Mouse (Mus musculus) stomach, embryonic 15.5 days (tissue): ENCODE results near the gene Ggt6. TPM values are rescaled to one million over a fixed set of nuclear protein-coding genes. Genes with fewer than 3 reads are reported as not detected.

Experiments used
- ATAC-seq: fragments of 200-750 bp; cut with Nextera tagmentation; 2 replicates; pipeline ENCODE4 v1.8.0; 2017; ENCODE audit warnings: low read depth, moderate number of reproducible peaks, moderate TSS enrichment; ENCODE audit not compliant: insufficient read depth, low FRiP score
- H3K27ac ChIP-seq: fragments of 300-500 bp; sonication (generic); 2 replicates; pipeline ENCODE4 v1.5.1; 2015; ENCODE audit warnings: mild to moderate bottlenecking, inconsistent platforms
- H3K27me3 ChIP-seq: fragments of 300-500 bp; sonication (generic); replicated peaks from 2 replicates; pipeline ENCODE4 v1.6.1; 2015; ENCODE audit warnings: inconsistent platforms
- H3K36me3 ChIP-seq: fragments of 300-500 bp; sonication (generic); 2 replicates; pipeline ENCODE4 v1.6.1; 2015; ENCODE audit warnings: inconsistent platforms
- H3K4me1 ChIP-seq: fragments of 300-500 bp; sonication (generic); 2 replicates; pipeline ENCODE4 v1.6.1; 2015; ENCODE audit warnings: inconsistent platforms
- H3K4me2 ChIP-seq: fragments of 300-500 bp; sonication (generic); 2 replicates; pipeline ENCODE4 v1.6.1; 2015; ENCODE audit warnings: mild to moderate bottlenecking, inconsistent platforms
- H3K4me3 ChIP-seq: fragments of 300-500 bp; sonication (generic); replicated peaks from 2 replicates; pipeline ENCODE4 v1.5.1; 2015; ENCODE audit warnings: inconsistent platforms
- H3K9ac ChIP-seq: fragments of 300-500 bp; sonication (generic); 2 replicates; pipeline ENCODE4 v1.6.1; 2015; ENCODE audit warnings: inconsistent platforms
- H3K9me3 ChIP-seq: fragments of 300-500 bp; sonication (generic); 2 replicates; pipeline ENCODE4 v1.6.1; 2016; ENCODE audit warnings: inconsistent platforms
- WGBS: fragments of 180-500 bp; shearing (Covaris S2); methylation state at CpG from one replicate; pipeline ENCODE4 v1.1.7; 2015; 5-methylcytosine and 5-hydroxymethylcytosine counted together
- microRNA-seq: library from miRNA; unstranded; fragments of <30 nt; microRNA quantifications from one replicate; pipeline ENCODE4, GENCODE M21; 2016
- polyA plus RNA-seq: library from polyadenylated mRNA; unstranded; fragments of >200 nt; fragmentation: Nextera tagmentation; extraction: Ambion mirVana; gene quantifications from 2 replicates; pipeline ENCODE4 v1.2.1, GENCODE M21; 2015

Ggt6 gene
- polyA plus RNA-seq, 1 experiment from 2014 or later = 4.7 TPM

DNA sequence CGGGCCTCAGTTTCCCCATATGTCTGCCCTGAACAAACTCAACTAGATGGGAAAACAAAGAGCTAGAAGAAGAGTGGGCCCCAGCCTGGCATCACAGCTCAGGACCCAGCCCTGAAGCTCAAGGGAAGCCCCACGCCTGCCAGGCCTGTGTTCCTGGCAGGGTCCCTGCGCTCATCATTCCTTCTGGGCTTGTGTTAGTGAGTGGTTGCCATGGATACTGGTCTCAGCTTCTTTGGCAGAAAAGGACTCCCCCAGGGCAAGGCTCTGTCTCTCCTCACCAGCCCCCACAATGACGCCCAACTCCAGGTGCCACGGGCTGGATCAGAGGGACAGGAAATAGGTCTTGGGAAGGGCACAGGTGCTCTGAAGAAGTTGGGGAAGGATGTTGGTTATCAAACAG, 49.8 kb downstream of the Ggt6 start:
- Histone ChIP-seq H3K4me3 (no peak overlapping the region), H3K36me3 (no peaks in the 10 kb centered on the region), H3K27ac (no peak overlapping the region), H3K4me2 (no peak overlapping the region), H3K4me1 (peaks cover 11% of the 10 kb centered on the region), H3K9me3 (no peaks in the 10 kb centered on the region), H3K9ac (no peak overlapping the region), H3K27me3 (peaks cover 20% of the 10 kb centered on the region)
- 68% methylated on average over 5 of the region's 5 CpGs for WGBS
- no peak for ATAC-seq

DNA sequence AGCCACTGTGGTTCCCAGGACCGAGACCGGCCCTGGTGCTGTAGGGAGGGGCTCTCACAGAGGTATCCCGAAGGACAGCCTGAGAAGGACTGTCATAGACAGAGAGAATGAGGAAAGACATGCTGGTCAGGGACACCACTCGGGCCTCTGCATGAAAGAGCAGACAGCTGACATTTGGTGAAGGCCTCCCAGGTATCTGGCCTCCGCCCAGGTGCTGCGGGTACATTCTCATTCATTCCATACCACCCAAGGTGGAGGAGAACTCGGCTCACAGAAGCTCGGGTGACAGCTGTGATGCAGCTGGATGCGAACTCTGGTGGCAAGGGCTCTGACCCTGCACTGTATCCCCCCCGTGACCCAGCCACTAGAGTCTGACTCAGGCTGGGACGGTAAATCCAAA, 50.6 kb downstream of the Ggt6 start:
- H3K9ac ChIP-seq = no peak overlapping the region
- H3K36me3 ChIP-seq = no peaks in the 10 kb centered on the region
- no peak overlapping the region for H3K4me2 ChIP-seq
- 68% methylated on average over 11 of the region's 11 CpGs for WGBS
- ATAC-seq = no peak; the same call in 1 of the 2 replicates
- no peak overlapping the region for H3K27ac ChIP-seq
- H3K4me3 ChIP-seq = no peak overlapping the region
- H3K4me1 ChIP-seq = peaks cover 11% of the 10 kb centered on the region
- peaks cover 20% of the 10 kb centered on the region for H3K27me3 ChIP-seq
- no peaks in the 10 kb centered on the region for H3K9me3 ChIP-seq

DNA sequence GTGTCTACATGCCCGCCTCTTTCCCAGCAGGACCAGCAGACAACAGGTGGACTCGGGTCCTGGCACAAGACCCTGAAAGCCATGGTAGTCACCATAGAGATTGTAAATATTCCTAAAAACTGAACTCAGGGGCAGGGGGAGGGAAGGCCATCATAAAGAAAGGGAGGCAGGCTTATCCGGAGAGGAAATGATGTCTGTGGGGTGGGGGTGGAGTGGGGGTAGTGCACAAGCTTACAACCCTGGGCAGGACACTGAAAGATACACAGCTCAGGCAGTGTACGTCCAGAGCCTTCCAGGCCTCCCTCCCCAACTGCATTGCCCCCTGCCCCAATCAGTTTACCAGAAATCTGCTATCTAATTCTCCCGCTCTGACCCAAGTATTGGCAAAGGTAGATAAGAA, 51.8 kb downstream of the Ggt6 start:
- no peak for ATAC-seq
- WGBS = 53% methylated on average over 5 of the region's 5 CpGs
- Histone ChIP-seq H3K27ac (no peak overlapping the region), H3K4me1 (peaks cover 11% of the 10 kb centered on the region), H3K9me3 (no peaks in the 10 kb centered on the region), H3K36me3 (no peaks in the 10 kb centered on the region), H3K9ac (no peak overlapping the region), H3K27me3 (peaks cover 20% of the 10 kb centered on the region), H3K4me2 (peak overlapping the region; percentile 99; the same call in 1 of the 2 replicates), H3K4me3 (no peak overlapping the region)

DNA sequence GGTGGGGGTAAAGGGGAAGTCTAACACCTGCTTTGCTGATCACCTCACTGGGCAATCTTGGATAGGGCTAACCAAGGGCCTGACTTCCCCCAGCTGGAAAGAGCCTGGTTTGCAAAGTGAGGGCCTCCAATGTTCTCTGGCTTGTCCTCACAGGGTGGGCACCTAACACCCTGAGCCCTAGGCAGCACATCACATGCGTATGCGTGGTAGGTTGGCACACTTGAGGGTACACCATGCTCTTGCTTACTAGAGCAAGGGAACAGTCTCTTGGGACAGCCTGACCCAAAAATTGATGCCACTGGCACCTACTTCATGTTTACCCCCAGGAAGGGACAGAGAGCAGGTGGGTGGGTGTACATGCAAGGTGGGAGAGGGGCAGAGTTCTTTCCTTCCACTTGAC, 52.4 kb downstream of the Ggt6 start:
- ATAC-seq = no peak
- Histone ChIP-seq H3K27ac (no peak overlapping the region), H3K9ac (no peak overlapping the region), H3K36me3 (no peaks in the 10 kb centered on the region), H3K4me3 (peak overlapping the region; percentile 60; the same call in 1 of the 2 replicates), H3K27me3 (peaks cover 20% of the 10 kb centered on the region), H3K4me1 (peaks cover 11% of the 10 kb centered on the region), H3K4me2 (peak overlapping the region; percentile 99), H3K9me3 (no peaks in the 10 kb centered on the region)
- 81% methylated on average over 2 of the region's 2 CpGs for WGBS

Small RNAs within 50 kb of the gene (microRNA-seq; reads per million reads assigned to microRNA genes)
- gene Mir6338 = not detected

Other genes starting within 250 kb of the Ggt6 start
- gene Gm43951, start 228.7 kb upstream of the Ggt6 start, polyA plus RNA-seq = 0.19 and 0.48 TPM in 2 replicates
- 14.6 and 15.5 TPM in 2 replicates for gene 4933427D14Rik, start 228.1 kb upstream of the Ggt6 start, polyA plus RNA-seq
- 229 and 231 TPM in 2 replicates for gene Txndc17, start 228.0 kb upstream of the Ggt6 start, polyA plus RNA-seq
- 34.4 and 37.4 TPM in 2 replicates for gene Med31, start 219.9 kb upstream of the Ggt6 start, polyA plus RNA-seq
- gene Slc13a5, start 168.3 kb upstream of the Ggt6 start, polyA plus RNA-seq = 0.14 and 0.34 TPM in 2 replicates
- 5.3 and 6.0 TPM in 2 replicates for gene Xaf1, start 133.9 kb upstream of the Ggt6 start, polyA plus RNA-seq
- not detected in 2 replicates for gene Fbxo39, start 121.1 kb upstream of the Ggt6 start, polyA plus RNA-seq
- 0.67 and 0.68 TPM in 2 replicates for gene Tekt1, start 73.1 kb upstream of the Ggt6 start, polyA plus RNA-seq
- 50.8 and 56.0 TPM in 2 replicates for gene Smtnl2, start 23.8 kb upstream of the Ggt6 start, polyA plus RNA-seq
- gene Mybbp1a, start 5.8 kb downstream of the Ggt6 start, polyA plus RNA-seq = 144 and 159 TPM in 2 replicates
- gene Spns2, start 54.4 kb downstream of the Ggt6 start, polyA plus RNA-seq = 4.2 and 6.0 TPM in 2 replicates
- 0.61 and 0.98 TPM in 2 replicates for gene Spns3, start 115.0 kb downstream of the Ggt6 start, polyA plus RNA-seq
- 56.1 and 64.2 TPM in 2 replicates for gene Ube2g1, start 171.8 kb downstream of the Ggt6 start, polyA plus RNA-seq